Mouse (Mus musculus): ENCODE measurements around the gene Golph3.
"Not testable (repeated sequence)": the region's sequence is repeated elsewhere in the genome, so short reads cannot be mapped to it uniquely, and the experiment has no call there.

The Golph3 gene

DNA sequence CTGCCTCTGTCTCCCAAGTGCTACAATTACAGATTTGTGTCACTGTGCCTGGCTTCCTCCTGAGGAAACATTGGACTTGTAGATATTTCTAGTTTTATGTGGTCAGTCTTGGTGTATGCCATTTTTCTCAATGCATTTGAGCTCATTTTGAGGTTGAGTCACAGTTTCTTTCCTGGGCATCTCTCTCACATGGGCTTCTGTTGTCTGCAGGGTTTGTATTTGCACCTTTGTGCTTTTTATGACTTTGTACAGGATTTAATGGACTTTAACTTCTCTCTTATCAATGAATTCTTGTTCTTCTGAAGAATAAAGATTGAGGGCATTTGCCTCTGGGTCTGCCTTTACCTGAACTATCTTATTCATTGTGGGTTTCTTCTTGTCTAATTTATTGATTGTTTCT lies 36.2 kb downstream of the Golph3 start:
- DNase-seq (ENCODE audit: low spot score) = no peak

DNA sequence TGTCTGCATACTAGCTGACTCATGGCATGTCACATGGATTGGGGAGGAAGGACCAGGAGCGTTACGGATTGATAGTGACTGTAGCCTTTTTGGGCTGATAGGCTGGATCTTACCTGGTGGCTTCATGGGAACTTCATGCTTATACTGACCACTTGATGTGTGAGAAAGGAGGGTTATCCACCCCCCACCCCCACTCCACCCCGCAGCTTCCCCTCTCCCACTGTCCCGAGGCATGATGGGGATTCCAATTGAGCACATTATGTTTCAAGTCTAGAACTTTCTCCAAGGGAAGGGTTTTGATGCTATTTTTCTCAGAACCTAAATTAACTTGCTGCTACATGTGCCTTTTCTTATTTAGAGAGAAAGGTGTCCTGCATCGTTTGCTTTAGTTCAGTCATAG lies 37.1 kb downstream of the Golph3 start:
- DNase-seq (ENCODE audit: low spot score) = no peak

DNA sequence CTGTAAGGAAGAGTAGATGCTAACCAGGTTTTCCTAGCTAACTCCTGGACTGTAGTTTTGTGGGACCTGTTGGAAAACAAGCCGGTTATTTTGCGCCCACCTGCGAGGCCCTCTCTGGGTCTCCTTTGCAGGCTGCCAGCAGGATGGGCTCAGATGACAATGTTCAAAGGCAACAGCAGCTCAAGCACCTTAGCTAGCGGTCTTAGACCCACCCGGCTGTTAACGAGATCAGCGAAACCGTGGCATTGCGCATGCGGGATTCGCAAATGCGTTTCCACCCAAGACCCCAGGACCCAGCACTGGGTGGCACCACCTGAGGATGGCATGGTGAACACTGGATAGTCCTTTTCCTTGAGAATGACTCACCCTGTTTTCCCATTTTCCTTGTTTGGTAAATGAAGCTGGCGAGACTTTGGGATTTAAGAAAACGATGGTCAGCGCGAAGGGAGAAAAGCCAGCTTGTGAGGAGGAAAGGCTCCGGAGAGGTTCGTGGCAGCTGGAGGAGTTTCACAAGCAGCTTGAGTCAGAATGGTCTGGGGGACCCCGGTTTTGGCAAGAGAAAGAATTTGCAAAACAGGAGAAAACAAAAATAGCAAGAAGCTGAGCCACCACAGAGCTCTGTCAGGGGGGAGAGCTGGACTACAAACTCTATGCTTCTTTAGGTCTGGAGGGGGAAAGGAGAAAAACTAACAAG lies 39.4 kb downstream of the Golph3 start:
- no peak for DNase-seq (ENCODE audit: low spot score)

DNA sequence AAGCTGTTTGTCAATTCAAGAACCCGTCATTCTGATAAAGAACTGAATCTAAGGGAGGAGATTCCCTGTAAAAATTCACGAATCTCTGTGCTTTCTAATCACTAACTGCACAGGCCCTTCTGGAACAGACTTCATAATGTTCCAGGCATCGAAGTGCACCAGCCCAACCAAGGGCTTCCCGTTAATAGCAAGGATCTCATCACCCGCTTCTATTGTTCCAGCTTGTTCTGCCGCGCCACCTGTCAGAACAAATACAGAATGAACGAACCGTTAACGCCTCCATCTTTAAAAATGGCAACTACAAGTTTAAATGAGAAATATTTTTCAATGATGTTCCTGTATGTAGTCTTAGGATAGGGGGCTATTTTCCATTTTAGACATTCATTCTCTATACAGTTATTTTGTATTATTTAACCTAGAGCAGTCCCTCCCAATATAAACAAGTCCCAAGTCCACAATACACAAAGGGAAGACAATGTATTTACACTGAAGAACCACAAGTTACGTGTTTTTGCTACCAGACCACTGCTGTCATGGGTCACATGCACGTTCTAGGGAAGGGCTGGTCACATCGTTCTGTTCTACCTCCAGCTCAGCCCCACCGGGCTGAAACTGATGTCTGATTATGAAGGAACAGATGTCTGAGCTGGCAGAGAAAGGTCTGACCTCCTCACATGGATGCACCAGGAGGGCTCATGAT lies 40.9 kb downstream of the Golph3 start:
- DNase-seq (ENCODE audit: low spot score) = no peak

DNA sequence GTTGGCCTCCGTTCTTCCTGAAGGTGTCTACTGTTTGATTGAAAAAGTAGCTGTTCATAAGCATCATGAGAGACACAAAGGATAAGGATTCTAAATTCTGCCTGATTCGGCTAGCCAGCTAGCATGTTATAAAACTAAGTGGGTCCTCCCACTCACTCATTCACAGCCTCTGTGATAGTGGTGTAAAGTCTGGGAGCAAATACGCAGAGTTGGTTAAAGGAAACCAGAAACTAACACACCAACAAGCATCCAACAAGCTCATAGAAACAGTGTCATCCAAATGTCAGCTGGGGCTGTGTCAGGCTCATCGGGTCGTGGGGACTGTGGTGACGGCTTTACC lies 41.4 kb downstream of the Golph3 start:
- no peak for DNase-seq (ENCODE audit: low spot score)

DNA sequence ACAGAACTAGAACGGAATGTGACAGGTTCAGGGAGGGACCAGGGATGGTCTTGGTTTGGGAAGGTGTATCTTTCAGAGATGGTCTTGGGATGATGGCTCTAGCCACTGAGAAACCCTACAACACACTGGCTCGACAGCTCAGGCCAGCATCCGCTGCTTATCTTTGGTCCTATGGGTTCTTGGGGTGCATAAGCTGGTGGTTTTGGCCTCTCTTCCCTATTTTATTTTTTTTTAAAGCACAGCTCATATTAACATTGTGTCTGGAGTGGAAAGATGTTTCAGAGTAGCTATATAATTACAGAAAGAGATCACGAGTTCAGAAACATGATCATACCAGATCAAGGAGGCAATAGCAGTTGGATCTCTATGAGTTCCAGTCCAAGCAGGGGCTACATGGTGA lies 42.8 kb downstream of the Golph3 start:
- no peak for DNase-seq (ENCODE audit: low spot score)

DNA sequence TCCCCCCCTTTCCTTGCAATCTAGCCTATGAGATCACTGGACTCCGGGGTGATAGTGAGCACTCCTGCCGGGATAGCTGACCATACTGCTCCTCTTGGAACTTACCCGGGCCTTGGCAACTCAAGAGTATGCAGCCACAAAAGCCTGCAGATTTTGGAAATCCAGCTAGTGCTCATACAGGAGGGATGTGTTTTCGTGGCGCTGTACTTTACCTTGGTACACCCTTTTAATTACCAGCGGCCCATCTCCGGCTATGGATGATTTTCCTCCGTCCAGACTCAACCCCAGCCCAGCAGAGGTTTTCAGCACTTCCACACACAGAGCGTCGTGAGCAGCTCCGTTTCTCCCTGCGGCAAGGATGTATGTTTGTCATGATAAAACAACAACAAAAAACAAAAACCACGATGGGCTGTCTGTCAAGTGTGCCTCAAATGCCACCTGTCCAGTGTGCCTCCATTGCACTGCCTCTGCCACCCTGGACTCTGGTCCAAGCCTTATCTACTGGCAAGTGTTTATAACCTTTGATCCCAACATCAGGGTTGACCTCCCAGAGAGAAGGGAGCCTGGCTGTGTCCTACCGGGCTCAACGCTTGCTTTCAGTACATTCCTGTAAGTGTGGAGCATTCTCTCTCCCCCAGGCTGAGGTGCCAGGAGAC lies 44.3 kb downstream of the Golph3 start:
- DNase-seq (ENCODE audit: low spot score) = no peak

DNA sequence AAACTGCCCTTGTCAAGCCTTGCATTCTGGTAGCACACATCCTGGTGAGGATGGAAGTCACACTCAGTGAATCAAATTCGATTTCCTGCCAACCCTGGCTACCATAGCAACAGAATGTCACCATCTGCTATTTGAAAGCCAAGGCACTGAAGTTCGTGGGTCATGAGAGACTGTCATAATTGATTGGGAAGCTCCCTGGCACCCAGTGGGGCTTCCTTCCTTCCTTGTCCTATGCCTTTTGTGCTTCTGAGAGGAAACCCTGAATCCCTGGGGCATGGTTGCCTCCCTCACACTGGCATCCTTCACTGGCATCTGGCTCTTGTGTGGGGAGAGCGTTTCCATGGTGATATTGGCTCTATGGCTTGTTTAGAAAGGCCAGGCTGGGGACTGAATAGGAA lies 44.8 kb downstream of the Golph3 start:
- DNase-seq (ENCODE audit: low spot score) = peak; percentile 34

DNA sequence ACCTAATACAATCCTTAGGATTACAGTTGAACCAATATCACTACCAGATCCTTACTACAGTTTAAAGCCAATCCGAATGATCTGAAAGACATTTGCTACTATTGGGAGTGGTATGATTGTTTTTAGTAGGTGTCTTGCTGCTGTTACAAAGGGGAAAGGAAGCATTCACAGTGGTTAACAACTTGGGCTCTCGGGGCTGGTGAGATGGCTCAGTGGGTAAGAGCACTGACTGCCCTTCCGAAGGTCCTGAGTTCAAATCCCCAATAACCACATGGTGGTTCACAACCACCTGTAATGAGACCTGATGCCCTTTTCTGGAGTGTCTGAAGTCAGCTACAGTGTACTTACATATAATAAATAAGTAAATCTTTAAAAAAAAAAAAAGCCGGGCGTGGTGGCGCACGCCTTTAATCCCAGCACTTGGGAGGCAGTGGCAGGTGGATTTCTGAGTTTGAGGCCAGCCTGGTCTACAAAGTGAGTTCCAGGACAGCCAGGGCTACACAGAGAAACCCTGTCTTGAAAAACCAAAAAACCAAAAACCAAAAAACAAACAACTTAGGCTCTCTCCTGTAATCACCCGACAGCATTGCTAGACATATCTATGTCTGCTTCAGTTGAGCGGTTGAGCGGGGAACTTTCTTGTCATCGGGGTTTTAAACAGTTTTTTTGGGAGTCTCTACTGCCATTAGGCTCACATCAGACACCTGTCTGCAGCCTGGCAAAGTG lies 45.5 kb downstream of the Golph3 start:
- not testable (repeated sequence) for DNase-seq (ENCODE audit: low spot score)

DNA sequence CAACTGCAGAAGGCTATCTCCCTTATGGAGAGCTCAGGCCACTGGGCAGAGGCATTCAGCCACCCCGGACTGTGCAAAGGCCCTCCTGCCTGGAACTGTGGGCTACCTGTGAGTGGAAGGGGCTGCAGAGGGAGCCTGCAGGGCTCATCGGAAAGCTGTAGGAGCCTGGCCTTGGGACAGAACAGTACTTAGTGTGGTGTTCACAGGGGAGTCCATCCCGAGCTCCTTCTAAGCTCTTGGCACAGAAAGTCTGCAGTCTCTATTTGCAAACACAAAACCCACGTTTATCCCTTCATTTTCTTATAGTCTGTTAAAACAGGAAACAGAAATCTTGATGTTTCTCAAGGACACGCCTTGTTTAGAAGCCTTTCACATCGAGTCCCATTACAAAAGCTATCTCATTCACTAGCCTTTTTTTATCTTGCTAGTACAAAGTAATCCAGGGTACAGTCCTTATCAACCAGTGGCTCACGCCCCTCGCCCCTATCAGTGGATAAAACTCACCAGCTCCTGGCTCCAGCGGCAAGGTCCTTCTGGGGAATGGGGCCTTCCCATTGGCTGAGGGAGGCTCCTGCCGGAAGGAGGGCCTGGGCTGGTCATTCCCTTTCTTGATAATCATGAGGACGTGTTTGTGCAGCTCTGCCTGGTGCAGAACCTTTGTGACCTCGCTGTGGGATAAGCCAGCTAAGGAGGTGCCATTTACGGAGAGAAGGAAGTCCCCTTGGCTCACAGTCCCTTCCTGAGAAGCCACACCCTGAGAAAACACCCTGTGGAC lies 46.2 kb downstream of the Golph3 start:
- no peak for DNase-seq (ENCODE audit: low spot score)

DNA sequence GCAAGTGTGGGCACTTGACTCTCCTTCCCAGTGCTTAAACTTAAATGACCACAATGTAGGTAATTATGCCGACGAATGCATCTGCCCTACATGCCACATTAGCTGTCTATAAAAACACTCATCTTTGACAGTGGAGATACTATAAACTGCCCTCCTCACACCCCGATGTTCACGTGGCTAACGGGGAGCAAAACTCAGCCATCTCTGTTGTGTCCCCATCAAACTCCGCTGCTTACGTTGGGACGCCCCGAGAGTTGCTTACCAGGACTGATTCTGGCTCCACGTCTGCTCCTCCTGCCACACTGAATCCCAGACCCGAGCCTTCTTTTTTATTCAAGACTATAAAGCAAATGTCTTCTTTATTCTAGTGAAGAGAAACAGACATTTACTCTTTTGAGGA lies 47.1 kb downstream of the Golph3 start:
- no peak for DNase-seq (ENCODE audit: low spot score)

DNA sequence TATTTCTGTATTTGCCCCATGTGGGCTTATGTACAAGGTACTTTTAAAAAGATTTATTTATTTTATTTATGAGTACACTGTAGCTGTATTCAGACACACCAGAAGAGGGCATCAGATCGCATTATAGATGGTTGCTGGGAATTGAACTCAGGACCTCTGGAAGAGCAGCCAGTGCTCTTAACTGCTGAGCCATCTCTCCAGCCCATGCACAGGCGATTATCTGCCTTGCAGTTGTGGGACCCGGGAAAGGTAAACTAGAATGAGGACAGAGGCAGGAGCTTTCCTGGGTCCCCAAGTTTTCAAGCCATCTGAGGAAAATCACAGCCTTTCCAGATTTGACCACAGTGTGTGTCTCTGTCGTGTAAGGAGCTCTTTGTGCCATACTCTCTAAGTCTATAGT lies 47.6 kb downstream of the Golph3 start:
- no peak for DNase-seq (ENCODE audit: low spot score)

DNA sequence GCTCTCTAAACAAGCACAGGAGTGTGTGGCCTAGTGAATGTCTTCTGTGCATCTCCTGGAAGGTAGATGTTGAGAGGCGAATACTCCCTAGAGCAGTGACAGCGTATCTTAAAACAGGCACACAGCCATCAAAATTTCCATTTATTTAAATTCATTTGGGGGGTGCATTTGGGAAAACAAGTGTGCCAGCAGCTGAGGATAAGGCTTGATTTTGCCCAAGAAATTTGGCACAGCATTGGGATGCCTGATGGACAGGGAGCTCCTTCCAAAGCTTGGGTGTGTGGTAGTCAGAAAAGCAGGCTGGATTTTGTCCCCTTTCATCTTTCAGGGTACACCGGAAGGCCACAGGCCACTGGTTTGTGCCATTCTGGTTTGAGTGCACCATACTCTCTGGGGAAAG lies 48.8 kb downstream of the Golph3 start:
- DNase-seq (ENCODE audit: low spot score) = no peak

DNA sequence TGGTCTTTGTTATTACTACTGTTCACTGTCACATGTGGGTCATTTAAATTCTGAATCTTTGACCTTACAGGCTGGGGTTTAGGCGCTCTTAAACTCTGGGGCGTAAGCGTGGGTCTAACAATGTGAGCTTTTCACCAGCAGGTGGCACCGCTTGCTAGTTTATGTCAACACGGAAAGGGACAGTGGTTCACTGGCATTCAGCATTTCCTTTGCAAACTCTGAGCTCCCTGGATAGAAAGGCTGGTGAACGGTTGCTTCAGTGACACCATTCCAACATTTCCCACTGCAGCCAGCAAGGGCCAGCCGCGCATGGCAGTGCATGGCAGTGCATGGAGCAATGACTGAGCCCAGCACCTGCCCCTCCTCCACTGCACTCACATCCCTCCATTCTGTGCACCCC lies 49.9 kb downstream of the Golph3 start:
- peak; percentile 81 for DNase-seq (ENCODE audit: low spot score)

DNA sequence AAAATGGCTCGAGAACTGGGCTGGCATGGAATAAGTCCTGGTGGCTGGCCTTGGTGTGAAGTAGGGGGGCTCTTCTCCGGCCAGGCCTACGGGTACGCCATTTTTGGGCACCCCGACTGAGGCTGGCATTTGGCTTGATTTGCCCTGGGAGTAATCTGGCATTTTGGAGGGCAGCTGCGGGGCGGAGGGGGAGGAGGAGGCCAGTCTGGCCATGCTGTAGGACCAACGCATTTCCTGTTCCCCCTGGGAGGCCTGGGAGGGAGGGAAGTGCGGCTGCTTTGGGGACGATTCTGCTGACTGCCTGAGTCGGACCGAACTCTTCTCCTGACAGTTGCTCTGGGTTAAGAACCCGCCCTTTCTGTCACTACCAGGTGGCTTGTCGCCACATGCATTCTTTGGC lies 52.2 kb downstream of the Golph3 start:
- no peak for DNase-seq (ENCODE audit: low spot score)

DNA sequence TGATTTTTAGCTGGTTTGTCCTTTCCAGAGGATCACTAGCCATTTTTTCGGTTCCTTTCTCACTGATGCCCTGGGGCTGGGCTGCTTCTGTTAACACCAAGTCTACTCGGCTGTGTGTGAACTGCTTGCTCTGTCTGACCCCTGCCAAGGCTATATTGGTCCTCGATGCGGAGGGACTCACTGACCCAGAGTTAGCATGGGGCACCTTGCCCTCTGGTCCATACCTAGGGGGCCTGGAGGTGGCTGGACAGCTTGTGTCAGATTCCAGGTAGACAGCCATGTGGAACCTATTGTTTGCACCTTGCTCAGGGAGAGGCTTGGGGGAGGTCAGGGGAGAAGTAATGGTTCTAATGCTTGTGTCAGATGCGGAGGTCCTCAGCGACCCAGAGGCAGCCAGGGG lies 52.7 kb downstream of the Golph3 start:
- no peak for DNase-seq (ENCODE audit: low spot score)

DNA sequence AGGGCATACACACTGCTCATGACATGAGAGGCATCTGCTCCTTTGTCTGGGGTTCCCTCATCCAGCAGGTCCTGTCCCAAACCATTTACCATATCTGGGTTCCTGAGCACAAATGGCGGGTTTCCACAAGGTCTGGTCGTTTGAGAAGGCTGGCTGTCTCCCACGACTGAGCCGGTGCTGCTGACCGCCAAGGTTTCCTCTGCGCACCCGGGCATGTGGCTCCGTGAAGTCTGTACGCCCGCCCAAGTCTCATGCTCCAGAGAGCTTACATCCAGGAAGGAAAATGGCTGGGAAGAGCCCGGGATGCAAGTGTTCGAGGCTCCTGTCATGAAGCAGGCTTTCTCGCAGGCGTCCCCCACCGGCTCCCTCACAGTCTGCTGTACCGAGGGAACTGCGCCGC lies 53.7 kb downstream of the Golph3 start:
- DNase-seq (ENCODE audit: low spot score) = no peak

DNA sequence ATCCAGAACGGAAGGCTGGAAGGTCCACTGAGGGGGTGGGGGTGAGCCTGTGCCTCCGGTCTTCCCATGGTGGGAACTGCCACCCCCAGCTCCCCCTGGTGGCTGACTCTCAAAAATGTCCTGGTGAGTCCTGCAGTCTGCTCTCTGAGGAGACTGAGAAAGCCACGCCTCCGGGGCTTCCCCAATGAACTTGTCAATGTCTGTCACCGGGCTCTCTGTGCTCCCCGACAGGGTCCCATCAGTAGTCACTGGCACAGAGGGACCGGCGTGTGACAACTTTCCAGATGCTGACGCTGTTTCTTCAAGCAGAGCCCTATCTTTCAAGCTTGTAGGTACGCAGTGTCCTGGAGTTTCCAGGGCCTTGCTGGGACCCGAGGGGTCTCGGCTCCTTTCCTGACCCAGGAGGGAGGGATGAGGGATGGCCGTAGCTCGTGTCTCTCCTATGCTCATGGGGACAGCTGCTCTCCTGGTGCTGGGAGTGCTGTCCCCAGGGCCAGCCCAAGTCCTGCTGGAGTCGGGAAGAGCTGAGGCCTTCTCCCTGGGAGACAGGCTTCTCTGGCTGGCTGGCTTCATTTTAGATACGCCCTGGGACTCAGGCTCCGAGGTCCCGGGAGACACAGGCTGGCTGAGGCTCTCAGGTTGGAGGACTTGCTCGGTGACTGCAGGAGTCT lies 54.5 kb downstream of the Golph3 start:
- DNase-seq (ENCODE audit: low spot score) = peak; percentile 37

DNA sequence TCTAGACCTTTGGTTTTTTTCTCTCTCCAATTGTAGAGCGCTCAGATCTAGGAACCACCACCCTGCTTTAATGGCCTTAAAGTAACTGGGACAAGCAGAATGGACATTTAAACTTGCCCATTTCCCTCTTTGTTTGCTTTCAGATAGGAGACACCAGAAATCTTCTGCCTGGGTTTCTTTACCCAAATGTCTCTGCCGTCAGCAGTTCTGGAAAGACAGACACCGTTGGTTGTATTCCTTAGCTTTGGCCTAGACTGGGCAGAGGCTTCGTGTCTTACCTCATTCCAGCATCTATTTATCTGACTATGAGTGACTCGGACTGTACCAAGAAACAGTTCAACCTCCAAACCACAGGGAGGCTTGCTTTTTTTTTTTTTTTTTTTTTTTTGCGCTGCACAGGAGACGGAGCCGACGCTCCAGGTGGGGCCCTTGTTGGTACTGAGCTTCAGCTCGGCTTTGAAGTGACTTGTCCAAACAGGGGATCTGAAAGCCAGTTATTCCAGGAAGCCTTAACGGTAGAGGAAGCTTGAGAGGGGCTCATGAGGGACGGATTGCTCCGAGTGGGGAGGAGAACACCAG lies 55.3 kb downstream of the Golph3 start:
- DNase-seq (ENCODE audit: low spot score) = no peak

DNA sequence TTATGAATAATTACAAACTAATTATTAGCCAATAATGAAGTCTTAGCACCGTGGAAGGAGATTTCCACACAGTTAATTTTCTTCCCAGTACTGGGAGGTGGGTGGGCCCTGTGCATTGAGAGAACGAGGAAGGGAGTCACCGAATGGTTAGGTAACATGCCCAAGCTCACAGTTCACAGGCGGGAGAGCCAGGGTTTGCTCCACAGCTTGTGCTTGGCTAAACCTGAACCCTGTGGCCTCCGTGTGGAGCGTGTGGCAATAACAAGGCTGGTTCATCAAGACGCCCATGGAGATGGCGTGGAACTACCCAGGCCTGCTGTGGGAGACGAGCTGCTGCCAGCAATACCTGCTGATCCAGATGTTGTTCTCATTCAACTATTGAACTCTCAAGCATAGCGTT lies 56.5 kb downstream of the Golph3 start:
- no peak for DNase-seq (ENCODE audit: low spot score)

DNA sequence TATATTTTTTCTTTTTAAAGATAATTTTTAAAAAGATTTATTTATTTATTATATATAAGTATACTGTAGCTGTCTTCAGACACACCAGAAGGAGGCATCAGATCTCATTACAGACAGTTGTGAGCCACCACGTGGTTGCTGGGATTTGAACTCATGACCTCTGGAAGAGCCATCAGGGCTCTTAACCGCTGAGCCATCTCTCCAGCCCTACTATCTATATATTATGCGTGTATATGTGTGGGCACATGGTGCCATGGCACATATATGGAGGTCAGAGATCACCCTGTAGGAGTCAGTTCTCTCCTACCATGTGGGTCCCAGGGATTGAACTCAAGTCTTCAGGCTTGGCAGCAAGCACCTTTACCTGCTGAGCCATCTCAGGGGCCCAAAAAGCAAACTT lies 58.8 kb downstream of the Golph3 start:
- no peak for DNase-seq (ENCODE audit: low spot score)
